Mouse (Mus musculus) olfactory bulb, adult 2 months (tissue): ENCODE results near the gene Gjd2.

Experiments used
- CTCF ChIP-seq: fragments of 200-500 bp; IDR thresholded peaks from 2 replicates; pipeline ENCODE4 v1.5.1; 2012; ENCODE audit warnings: low read depth, mild to moderate bottlenecking, low read length, moderate library complexity; ENCODE audit not compliant: insufficient read depth
- POLR2A ChIP-seq: fragments of 200-500 bp; IDR thresholded peaks from 2 replicates; pipeline ENCODE4 v1.6.1; 2012; ENCODE audit warnings: mild to moderate bottlenecking, low read depth, low read length, moderate library complexity; ENCODE audit not compliant: insufficient read depth

DNA sequence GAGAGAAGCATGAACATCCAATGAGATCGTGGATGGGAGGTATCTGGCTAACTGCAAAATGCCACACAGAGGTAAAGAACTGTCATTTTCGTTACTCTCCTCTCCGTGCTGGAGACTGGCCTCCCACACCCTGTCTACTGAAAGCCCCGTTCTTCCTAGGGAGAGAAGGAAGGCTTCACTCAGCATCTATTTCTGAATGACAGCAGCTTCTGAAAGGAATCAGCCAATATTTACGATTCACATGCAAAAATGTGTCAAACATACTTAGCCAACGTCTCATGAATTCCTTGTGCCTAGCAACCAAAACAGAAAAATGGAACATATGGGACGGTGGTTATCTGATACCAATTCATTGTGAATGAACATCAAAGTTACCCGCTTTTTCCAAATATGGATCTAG, 15.9 kb downstream of the Gjd2 start:
- TF ChIP-seq CTCF (no peak), POLR2A (no peak)
